Mouse (Mus musculus) G1E (cell line): Measurements from ENCODE around the gene Rapgef3. TPM values are rescaled to one million over a fixed set of nuclear protein-coding genes. Genes with fewer than 3 reads are reported as not detected.

ENCODE experiments used
- ATAC-seq: 2 replicates; pipeline ENCODE4 v1.8.0; 2016; ENCODE audit warnings: mild to moderate bottlenecking; ENCODE audit not compliant: insufficient number of reproducible peaks, poor library complexity, low FRiP score, severe bottlenecking; ENCODE audit errors: extremely low read depth
- DNase-seq: peaks from one replicate; pipeline ENCODE4 v3.0.0; 2012; ENCODE audit warnings: low spot score
- H3K27me3 ChIP-seq: 2 replicates; pipeline ENCODE4 v1.6.1; 2012; ENCODE audit warnings: mild to moderate bottlenecking, low read length, inconsistent platforms; ENCODE audit not compliant: insufficient read depth
- H3K36me3 ChIP-seq: replicated peaks from 2 replicates; pipeline ENCODE3; 2012; ENCODE audit warnings: mild to moderate bottlenecking, inconsistent platforms
- H3K4me1 ChIP-seq: 2 replicates; pipeline ENCODE4 v1.6.1; 2012; ENCODE audit warnings: low read depth, low read length, inconsistent platforms, mixed read lengths; ENCODE audit not compliant: insufficient read depth
- H3K4me3 ChIP-seq: 2 replicates; pipeline ENCODE4 v1.5.1; 2012; ENCODE audit warnings: low read depth, mild to moderate bottlenecking, inconsistent platforms, low read length, moderate library complexity, mixed read lengths
- H3K9me3 ChIP-seq: replicated peaks from 2 replicates; pipeline ENCODE4 v1.6.1; 2012; ENCODE audit warnings: inconsistent platforms
- CTCF ChIP-seq: IDR thresholded peaks from 2 replicates; pipeline ENCODE4 v1.5.1; 2012; ENCODE audit warnings: low read depth, low read length, inconsistent platforms, mixed read lengths
- GATA1 ChIP-seq: IDR thresholded peaks from 2 replicates; pipeline ENCODE4 v1.6.1; 2012; ENCODE audit warnings: borderline replicate concordance, low read length, inconsistent platforms, mixed read lengths
- GATA2 ChIP-seq: IDR thresholded peaks from 2 replicates; pipeline ENCODE4 v1.6.1; 2012; ENCODE audit warnings: low read depth, low read length, inconsistent platforms, borderline replicate concordance
- POLR2AphosphoS5 ChIP-seq: IDR thresholded peaks from 2 replicates; pipeline ENCODE4 v1.6.1; 2012; ENCODE audit warnings: low read depth, low read length, inconsistent platforms; ENCODE audit not compliant: insufficient replicate concordance
- TAL1 ChIP-seq: conservative IDR thresholded peaks from 2 replicates; pipeline ENCODE4 v1.6.1; 2012; ENCODE audit warnings: low read depth, low read length, inconsistent platforms, mixed read lengths
- polyA plus RNA-seq: library from polyadenylated mRNA; stranded (reverse); fragments of >175 nt; gene quantifications from 2 replicates; pipeline ENCODE4 v1.2.3, GENCODE M21; 2012
- total RNA-seq, 2 experiments: library from RNA; stranded (forward) in 1 of 2; stranded (reverse) in 1 of 2; fragments of 200-1000 nt in 1 of 2; fragments of >200 nt in 1 of 2; fragmentation: Nextera tagmentation in 1 of 2; gene quantifications; 2 replicates each; pipeline ENCODE4 v1.2.3; 2014 to 2017

Gene Rapgef3
- total and polyA plus RNA-seq, 3 experiments, result 0.05 to 0.23 TPM; not detected in 1

- DNase-seq, result peak; percentile 62
- H3K9me3 ChIP-seq, result no peaks in the 10 kb centered on the region
- TF ChIP-seq POLR2AphosphoS5, result no peak
- TF ChIP-seq TAL1, result no peak
- TF ChIP-seq GATA2, result no peak
- no peak for TF ChIP-seq CTCF
- TF ChIP-seq GATA1, result no peak
- peaks cover 35% of the 10 kb centered on the region; the same call in 1 of the 2 replicates for H3K27me3 ChIP-seq
- H3K4me1 ChIP-seq, result peaks cover 30% of the 10 kb centered on the region
- peaks cover 36% of the 10 kb centered on the region for H3K36me3 ChIP-seq
- ATAC-seq, result peak; percentile 31
- H3K4me3 ChIP-seq, result peak overlapping the region; percentile 37; the same call in 1 of the 2 replicates
Measured at GRCm38 (mm10) chr15:97744930-97745329, 22.8 kb downstream of the Rapgef3 start.

GRCm38 (mm10) chr15:97743961-97744525, 23.7 kb downstream of the Rapgef3 start:
- no peaks in the 10 kb centered on the region for H3K9me3 ChIP-seq
- ATAC-seq (no peak), DNase-seq (no peak)
- TF ChIP-seq POLR2AphosphoS5, result no peak
- no peak for TF ChIP-seq GATA1
- no peak for TF ChIP-seq GATA2
- no peak for TF ChIP-seq TAL1
- no peak for TF ChIP-seq CTCF
- peaks cover 29% of the 10 kb centered on the region; the same call in 1 of the 2 replicates for H3K27me3 ChIP-seq
- no peak overlapping the region for H3K4me3 ChIP-seq
- peaks cover 32% of the 10 kb centered on the region for H3K4me1 ChIP-seq
- H3K36me3 ChIP-seq, result peaks cover 36% of the 10 kb centered on the region

- H3K27me3 ChIP-seq, result peaks cover 28% of the 10 kb centered on the region; the same call in 1 of the 2 replicates
- H3K4me3 ChIP-seq, result no peak overlapping the region
- H3K36me3 ChIP-seq, result peaks cover 34% of the 10 kb centered on the region
- peaks cover 32% of the 10 kb centered on the region for H3K4me1 ChIP-seq
- no peaks in the 10 kb centered on the region for H3K9me3 ChIP-seq
- no peak for TF ChIP-seq GATA2
- TF ChIP-seq TAL1, result no peak
- TF ChIP-seq POLR2AphosphoS5, result no peak
- no peak for TF ChIP-seq CTCF
- TF ChIP-seq GATA1, result no peak
- ATAC-seq (no peak), DNase-seq (no peak)
Measured at GRCm38 (mm10) chr15:97743210-97743609, 24.6 kb downstream of the Rapgef3 start.

GRCm38 (mm10) chr15:97742600-97742999, 25.2 kb downstream of the Rapgef3 start:
- DNase-seq, result no peak
- Histone ChIP-seq H3K4me3 (no peak overlapping the region), H3K27me3 (peaks cover 27% of the 10 kb centered on the region; the same call in 1 of the 2 replicates), H3K9me3 (no peaks in the 10 kb centered on the region), H3K4me1 (peaks cover 29% of the 10 kb centered on the region), H3K36me3 (peaks cover 31% of the 10 kb centered on the region)
- no peak for TF ChIP-seq GATA1
- no peak for TF ChIP-seq TAL1
- TF ChIP-seq CTCF, result no peak
- no peak for TF ChIP-seq POLR2AphosphoS5
- TF ChIP-seq GATA2, result no peak
- no peak for ATAC-seq

- no peak overlapping the region for H3K4me3 ChIP-seq
- H3K36me3 ChIP-seq, result peaks cover 29% of the 10 kb centered on the region
- H3K4me1 ChIP-seq, result peaks cover 27% of the 10 kb centered on the region
- ATAC-seq, result no peak
- peaks cover 26% of the 10 kb centered on the region; the same call in 1 of the 2 replicates for H3K27me3 ChIP-seq
- TF ChIP-seq GATA1 (no peak), TAL1 (no peak), GATA2 (no peak)
- no peaks in the 10 kb centered on the region for H3K9me3 ChIP-seq
- DNase-seq, result no peak
Measured at GRCm38 (mm10) chr15:97742074-97742473, 25.7 kb downstream of the Rapgef3 start.

- no peaks in the 10 kb centered on the region for H3K9me3 ChIP-seq
- peaks cover 25% of the 10 kb centered on the region for H3K36me3 ChIP-seq
- H3K27me3 ChIP-seq, result peaks cover 22% of the 10 kb centered on the region; the same call in 1 of the 2 replicates
- TF ChIP-seq GATA1 (no peak), TAL1 (no peak), GATA2 (no peak), CTCF (no peak), POLR2AphosphoS5 (no peak)
- H3K4me1 ChIP-seq, result peaks cover 24% of the 10 kb centered on the region
- H3K4me3 ChIP-seq, result no peak overlapping the region
- no peak for DNase-seq
- ATAC-seq, result no peak
Measured at GRCm38 (mm10) chr15:97741662-97742061, 26.1 kb downstream of the Rapgef3 start.

- DNase-seq, result no peak
- Histone ChIP-seq H3K27me3 (peaks cover 20% of the 10 kb centered on the region; the same call in 1 of the 2 replicates), H3K4me3 (no peak overlapping the region)
Measured at GRCm38 (mm10) chr15:97740283-97740732, 27.5 kb downstream of the Rapgef3 start.

More at GRCm38 (mm10) chr15:97740283-97740732, 27.5 kb downstream of the Rapgef3 start:
- H3K36me3 ChIP-seq, result peaks cover 15% of the 10 kb centered on the region
- ATAC-seq, result no peak
- no peaks in the 10 kb centered on the region for H3K9me3 ChIP-seq
- H3K4me1 ChIP-seq, result peaks cover 20% of the 10 kb centered on the region
- TF ChIP-seq CTCF (no peak), POLR2AphosphoS5 (no peak), GATA1 (no peak), TAL1 (no peak), GATA2 (no peak)
